Mouse (Mus musculus) kidney, postnatal 10 days (tissue): ENCODE measurements around the gene Pygo2.

Experiments
- DNase-seq: peaks from one replicate; pipeline ENCODE4 v3.0.0; 2021; ENCODE audit warnings: mixed read lengths

Gene Pygo2

GRCm38 (mm10) chr3:89458372-89458964 is 28.5 kb downstream of the Pygo2 start:
- peak; percentile 53 for DNase-seq

- DNase-seq = peak; percentile 97
Measured at GRCm38 (mm10) chr3:89458965-89459807, 29.2 kb downstream of the Pygo2 start.

DNA sequence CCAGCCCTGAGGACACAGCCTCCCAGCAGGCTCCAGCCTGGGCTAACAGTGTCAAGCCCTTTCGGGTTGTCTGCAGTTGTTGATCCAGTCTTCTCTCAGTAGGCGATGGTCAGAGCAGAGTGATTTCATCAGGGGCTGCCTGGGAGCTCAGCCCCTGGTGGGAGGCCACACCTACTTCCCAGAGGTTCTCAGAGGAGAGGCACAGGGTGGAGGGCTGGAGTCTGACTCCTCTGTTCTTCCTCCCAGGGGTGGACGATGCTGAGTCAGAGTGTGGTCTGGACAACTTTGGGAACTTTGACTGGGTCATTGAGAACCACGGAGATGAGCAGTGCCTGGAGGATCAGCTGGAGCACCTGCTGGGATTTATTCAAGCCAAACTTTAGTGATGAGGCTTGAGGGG is 38.3 kb downstream of the Pygo2 start:
- no peak for DNase-seq

GRCm38 (mm10) chr3:89472280-89472679 is 42.3 kb downstream of the Pygo2 start:
- DNase-seq = no peak

- DNase-seq = no peak
Measured at GRCm38 (mm10) chr3:89473838-89474237, 43.8 kb downstream of the Pygo2 start.

GRCm38 (mm10) chr3:89479055-89479454 is 49.0 kb downstream of the Pygo2 start:
- no peak for DNase-seq

GRCm38 (mm10) chr3:89481488-89481887 is 51.5 kb downstream of the Pygo2 start:
- peak; percentile 40 for DNase-seq

DNA sequence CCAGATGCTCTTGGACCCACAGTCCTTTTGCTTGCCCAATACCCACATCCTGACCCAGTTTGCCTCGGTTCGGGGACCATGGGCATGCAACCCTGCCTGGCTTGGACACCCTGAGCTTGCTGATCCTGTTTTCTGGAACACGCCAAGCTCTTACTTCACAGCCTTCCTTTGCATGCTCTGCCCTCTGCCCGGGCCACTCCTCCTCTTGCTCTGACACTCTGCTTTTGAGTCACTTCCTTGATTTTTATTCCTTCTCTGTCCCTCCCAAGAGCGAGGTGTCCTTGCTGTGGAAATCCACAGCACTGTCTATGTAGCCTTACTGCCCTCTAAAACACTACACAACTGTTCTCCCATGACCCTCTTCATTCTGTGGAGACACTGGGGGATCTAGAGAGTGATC is 52.2 kb downstream of the Pygo2 start:
- DNase-seq = no peak
